Mouse (Mus musculus): ENCODE measurements around the gene Psapl1. TPM values are rescaled to one million over a fixed set of nuclear protein-coding genes. Genes with fewer than 3 reads are reported as not detected.
A peak's percentile ranks its signal among the peaks of the same experiment; 100 is the strongest.

Psapl1 gene
- total and polyA plus RNA-seq, 2 experiments: not detected

DNA sequence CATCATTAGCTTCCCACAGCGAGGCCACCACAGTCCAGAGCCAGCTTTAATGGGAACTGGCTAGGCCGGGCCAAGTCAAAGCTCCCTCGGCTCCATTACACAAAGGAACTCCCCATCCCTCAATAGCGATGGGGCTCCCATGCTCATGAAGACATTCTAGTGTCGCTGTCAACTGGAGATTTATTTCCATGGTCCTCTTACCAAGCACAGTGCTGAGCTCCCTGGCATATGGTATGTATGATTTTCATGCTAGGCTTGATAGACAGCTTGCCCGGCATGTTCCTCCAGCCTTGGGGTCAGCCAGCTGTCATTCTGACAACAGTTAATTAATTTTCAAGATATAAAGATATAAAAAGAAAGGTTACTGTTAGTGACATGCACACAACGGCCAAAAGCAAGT is 21.5 kb upstream of the Psapl1 start:
- H3K4me3 ChIP-seq (ENCODE audit: insufficient read depth, low read depth, low read length): no peak overlapping the region
- WGBS: 92% methylated on average over 7 of the region's 7 CpGs
- H3K27me3 ChIP-seq (ENCODE audit: control insufficient read depth, insufficient read depth, low read length): no peaks in the 10 kb centered on the region
- no peak for TF ChIP-seq CTCF (IDR thresholded peaks at IDR 0.05; ENCODE audit: low read depth, low read length)
- no peak for TF ChIP-seq POLR2A (IDR thresholded peaks at IDR 0.05; ENCODE audit: extremely low read depth, insufficient read depth, low read length)
- H3K27ac ChIP-seq (replicated peaks; ENCODE audit: insufficient read depth, low read depth, low read length): no peak overlapping the region
- DNase-seq (ENCODE audit: extremely low read depth, low read depth, low spot score): no peak
- H3K9ac ChIP-seq (ENCODE audit: low read depth, low read length): no peak overlapping the region
- H3K4me1 ChIP-seq (ENCODE audit: control insufficient read depth, insufficient read depth, low read length): peaks cover 9% of the 10 kb centered on the region
- H3K79me2 ChIP-seq (ENCODE audit: control insufficient read depth, insufficient read depth, low read length): no peaks in the 10 kb centered on the region
- H3K36me3 ChIP-seq (ENCODE audit: control insufficient read depth, insufficient read depth, low read length): no peaks in the 10 kb centered on the region

- 55% methylated on average over 8 of the region's 8 CpGs for WGBS
Measured at GRCm38 (mm10) chr5:36186294-36187053, 17.3 kb upstream of the Psapl1 start.

DNA sequence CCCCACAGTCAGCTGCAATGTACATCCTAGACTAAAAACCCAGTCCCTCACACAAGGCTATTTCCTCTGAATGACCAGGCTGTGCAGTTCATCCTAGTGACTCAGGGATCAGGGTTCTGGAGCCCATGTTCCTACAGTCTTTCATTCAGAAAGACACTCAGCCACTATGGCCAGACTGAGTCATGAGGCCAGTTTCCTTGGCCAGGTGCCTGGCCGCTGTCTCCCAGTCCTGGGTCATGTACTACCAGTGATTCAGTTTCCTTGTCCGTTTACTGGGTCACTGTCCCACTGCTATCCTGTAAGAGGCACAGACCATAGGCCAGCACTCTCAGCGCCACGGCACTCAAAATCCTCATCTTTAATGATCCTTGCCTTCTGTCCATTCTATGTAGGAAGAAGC is 15.5 kb upstream of the Psapl1 start:
- no peaks in the 10 kb centered on the region for H3K79me2 ChIP-seq (ENCODE audit: control insufficient read depth, insufficient read depth, low read length)
- no peak for TF ChIP-seq POLR2A (IDR thresholded peaks at IDR 0.05; ENCODE audit: extremely low read depth, insufficient read depth, low read length)
- no peak for TF ChIP-seq CTCF (IDR thresholded peaks at IDR 0.05; ENCODE audit: low read depth, low read length)
- H3K9ac ChIP-seq (ENCODE audit: low read depth, low read length): no peak overlapping the region
- H3K36me3 ChIP-seq (ENCODE audit: control insufficient read depth, insufficient read depth, low read length): no peaks in the 10 kb centered on the region
- no peaks in the 10 kb centered on the region for H3K27me3 ChIP-seq (ENCODE audit: control insufficient read depth, insufficient read depth, low read length)
- WGBS: 45% methylated on average over 4 of the region's 4 CpGs
- H3K4me3 ChIP-seq (ENCODE audit: insufficient read depth, low read depth, low read length): no peak overlapping the region
- DNase-seq (ENCODE audit: extremely low read depth, low read depth, low spot score): peak; percentile 63
- H3K27ac ChIP-seq (replicated peaks; ENCODE audit: insufficient read depth, low read depth, low read length): no peak overlapping the region
- peaks cover 19% of the 10 kb centered on the region for H3K4me1 ChIP-seq (ENCODE audit: control insufficient read depth, insufficient read depth, low read length)

More at GRCm38 (mm10) chr5:36186294-36187053, 17.3 kb upstream of the Psapl1 start:
- Histone ChIP-seq H3K79me2 (ENCODE audit: control insufficient read depth, insufficient read depth, low read length) (no peaks in the 10 kb centered on the region), H3K9ac (ENCODE audit: low read depth, low read length) (no peak overlapping the region), H3K27me3 (ENCODE audit: control insufficient read depth, insufficient read depth, low read length) (no peaks in the 10 kb centered on the region), H3K4me3 (ENCODE audit: insufficient read depth, low read depth, low read length) (no peak overlapping the region), H3K36me3 (ENCODE audit: control insufficient read depth, insufficient read depth, low read length) (no peaks in the 10 kb centered on the region), H3K27ac (replicated peaks; ENCODE audit: insufficient read depth, low read depth, low read length) (peak overlapping the region; percentile 36), H3K4me1 (ENCODE audit: control insufficient read depth, insufficient read depth, low read length) (peaks cover 19% of the 10 kb centered on the region)
- TF ChIP-seq CTCF (IDR thresholded peaks at IDR 0.05; ENCODE audit: low read depth, low read length) (no peak), POLR2A (IDR thresholded peaks at IDR 0.05; ENCODE audit: extremely low read depth, insufficient read depth, low read length) (no peak)
- DNase-seq (ENCODE audit: extremely low read depth, low read depth, low spot score): peak; percentile 85

- Histone ChIP-seq H3K36me3 (ENCODE audit: control insufficient read depth, insufficient read depth, low read length) (no peaks in the 10 kb centered on the region), H3K4me3 (ENCODE audit: insufficient read depth, low read depth, low read length) (no peak overlapping the region), H3K79me2 (ENCODE audit: control insufficient read depth, insufficient read depth, low read length) (no peaks in the 10 kb centered on the region), H3K9ac (ENCODE audit: low read depth, low read length) (no peak overlapping the region), H3K4me1 (ENCODE audit: control insufficient read depth, insufficient read depth, low read length) (peaks cover 18% of the 10 kb centered on the region), H3K27ac (replicated peaks; ENCODE audit: insufficient read depth, low read depth, low read length) (no peak overlapping the region), H3K27me3 (ENCODE audit: control insufficient read depth, insufficient read depth, low read length) (no peaks in the 10 kb centered on the region)
- no peak for DNase-seq (ENCODE audit: extremely low read depth, low read depth, low spot score)
- WGBS: 83% methylated on average over 4 of the region's 4 CpGs
- TF ChIP-seq POLR2A (IDR thresholded peaks at IDR 0.05; ENCODE audit: extremely low read depth, insufficient read depth, low read length) (no peak), CTCF (IDR thresholded peaks at IDR 0.05; ENCODE audit: low read depth, low read length) (no peak)
Measured at GRCm38 (mm10) chr5:36191285-36191684, 12.5 kb upstream of the Psapl1 start.

DNA sequence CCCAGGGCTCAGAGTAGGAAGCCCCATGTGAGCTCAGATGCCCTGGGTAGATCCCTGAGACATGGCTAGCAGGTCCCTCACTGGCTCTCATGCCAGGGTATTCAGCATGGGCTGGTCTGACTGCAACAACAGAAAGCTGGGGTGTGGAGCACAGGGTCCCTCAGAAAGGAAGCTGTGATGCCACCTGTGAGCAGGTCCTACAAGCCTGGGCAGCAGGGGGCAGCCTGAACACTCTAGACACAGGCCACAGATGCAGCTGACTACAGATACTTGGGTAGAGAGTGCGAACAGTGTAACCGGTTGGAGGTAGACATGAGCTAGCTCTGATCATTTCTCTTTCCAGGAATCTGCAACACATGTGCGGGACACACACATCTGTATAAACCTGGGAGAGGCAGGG is 11.9 kb upstream of the Psapl1 start:
- peaks cover 13% of the 10 kb centered on the region for H3K4me1 ChIP-seq (ENCODE audit: control insufficient read depth, insufficient read depth, low read length)
- H3K9ac ChIP-seq (ENCODE audit: low read depth, low read length): no peak overlapping the region
- no peak overlapping the region for H3K4me3 ChIP-seq (ENCODE audit: insufficient read depth, low read depth, low read length)
- H3K79me2 ChIP-seq (ENCODE audit: control insufficient read depth, insufficient read depth, low read length): no peaks in the 10 kb centered on the region
- H3K27ac ChIP-seq (replicated peaks; ENCODE audit: insufficient read depth, low read depth, low read length): no peak overlapping the region
- TF ChIP-seq CTCF (IDR thresholded peaks at IDR 0.05; ENCODE audit: low read depth, low read length): no peak
- no peak for TF ChIP-seq POLR2A (IDR thresholded peaks at IDR 0.05; ENCODE audit: extremely low read depth, insufficient read depth, low read length)
- H3K36me3 ChIP-seq (ENCODE audit: control insufficient read depth, insufficient read depth, low read length): no peaks in the 10 kb centered on the region
- no peaks in the 10 kb centered on the region for H3K27me3 ChIP-seq (ENCODE audit: control insufficient read depth, insufficient read depth, low read length)
- no peak for DNase-seq (ENCODE audit: extremely low read depth, low read depth, low spot score)
- WGBS: 92% methylated on average over 3 of the region's 3 CpGs

DNA sequence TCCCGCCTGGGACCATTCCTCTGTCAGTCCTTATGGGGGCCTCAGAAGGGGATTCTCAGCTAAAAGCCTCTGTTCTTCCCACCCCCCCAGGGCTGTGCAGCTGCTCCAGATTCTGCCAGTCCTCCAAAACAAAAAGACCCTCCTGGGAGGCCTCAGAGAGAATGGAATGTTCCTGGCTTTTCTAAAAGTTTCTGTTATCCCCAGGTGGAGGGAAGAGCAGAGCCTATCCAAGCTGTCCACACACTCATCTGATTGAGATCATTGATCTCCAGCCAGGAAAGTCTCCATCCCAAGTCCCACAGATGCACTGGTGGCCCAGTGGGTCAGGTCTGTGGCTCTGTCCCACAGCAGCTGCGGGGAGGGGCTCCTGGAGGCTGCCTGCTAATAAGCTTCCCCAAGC is 11.1 kb upstream of the Psapl1 start:
- Histone ChIP-seq H3K79me2 (ENCODE audit: control insufficient read depth, insufficient read depth, low read length) (no peaks in the 10 kb centered on the region), H3K36me3 (ENCODE audit: control insufficient read depth, insufficient read depth, low read length) (no peaks in the 10 kb centered on the region), H3K4me1 (ENCODE audit: control insufficient read depth, insufficient read depth, low read length) (peaks cover 9% of the 10 kb centered on the region), H3K27ac (replicated peaks; ENCODE audit: insufficient read depth, low read depth, low read length) (no peak overlapping the region), H3K4me3 (ENCODE audit: insufficient read depth, low read depth, low read length) (no peak overlapping the region), H3K9ac (ENCODE audit: low read depth, low read length) (no peak overlapping the region), H3K27me3 (ENCODE audit: control insufficient read depth, insufficient read depth, low read length) (no peaks in the 10 kb centered on the region)
- DNase-seq (ENCODE audit: extremely low read depth, low read depth, low spot score): no peak
- WGBS: 82% methylated on average over 2 of the region's 2 CpGs
- no peak for TF ChIP-seq CTCF (IDR thresholded peaks at IDR 0.05; ENCODE audit: low read depth, low read length)
- TF ChIP-seq POLR2A (IDR thresholded peaks at IDR 0.05; ENCODE audit: extremely low read depth, insufficient read depth, low read length): no peak
